Mouse (Mus musculus): ENCODE results near the gene Tmbim6. TPM values are rescaled to one million over a fixed set of nuclear protein-coding genes. Genes with fewer than 3 reads are reported as not detected.
"Not testable (repeated sequence)": the region's sequence is repeated elsewhere in the genome, so short reads cannot be mapped to it uniquely, and the experiment has no call there.

Gene Tmbim6
- total RNA-seq, 2 experiments from 2014 or later, result 309 to 315 TPM

DNA sequence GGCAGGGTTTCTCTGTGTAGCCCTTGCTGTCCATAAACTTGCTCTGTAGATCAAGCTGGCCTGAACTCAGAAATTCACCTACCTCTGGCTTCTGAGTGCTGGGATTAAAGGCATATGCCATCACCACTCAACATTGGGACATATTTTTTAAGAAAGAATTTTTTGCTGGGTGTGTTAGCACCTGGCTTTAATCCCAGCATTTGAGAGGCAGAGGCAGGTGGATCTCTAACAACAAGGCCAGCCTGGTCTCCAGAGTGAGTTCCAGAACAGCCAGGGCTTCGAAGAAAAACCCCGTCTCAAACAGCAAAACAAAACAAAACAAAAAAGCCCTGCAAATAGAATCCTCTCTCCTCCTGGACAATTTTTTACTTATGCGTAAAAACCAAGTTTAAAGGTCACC lies 17.1 kb upstream of the Tmbim6 start:
- no peak for DNase-seq (ENCODE audit: extremely low spot score in 1 of 2, low spot score in 2 of 2)
- intact Hi-C loops (cut with DNase I), result no loop called here

DNA sequence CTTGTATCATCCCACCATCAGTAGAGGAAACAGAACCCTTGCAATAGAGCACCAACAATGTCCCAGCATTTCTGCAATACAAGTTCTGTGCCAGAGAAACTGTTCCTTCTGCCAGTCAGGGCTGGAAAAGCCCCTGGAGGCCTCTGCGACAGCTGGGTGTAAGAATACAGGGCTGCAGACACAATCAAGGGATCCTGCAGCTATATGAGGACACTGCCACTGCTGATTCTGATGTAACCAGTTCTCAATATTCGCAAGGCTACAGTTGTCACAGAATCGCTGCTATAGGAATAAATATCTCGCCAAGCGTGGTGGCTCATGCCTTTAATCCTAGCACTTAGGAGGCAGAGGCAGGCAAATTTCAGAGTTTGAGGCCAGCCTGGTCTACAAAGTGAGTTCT lies 16.4 kb upstream of the Tmbim6 start:
- DNase-seq (ENCODE audit: extremely low spot score in 1 of 2, low spot score in 2 of 2), result no peak
- intact Hi-C loops (cut with DNase I), result no loop called here

DNA sequence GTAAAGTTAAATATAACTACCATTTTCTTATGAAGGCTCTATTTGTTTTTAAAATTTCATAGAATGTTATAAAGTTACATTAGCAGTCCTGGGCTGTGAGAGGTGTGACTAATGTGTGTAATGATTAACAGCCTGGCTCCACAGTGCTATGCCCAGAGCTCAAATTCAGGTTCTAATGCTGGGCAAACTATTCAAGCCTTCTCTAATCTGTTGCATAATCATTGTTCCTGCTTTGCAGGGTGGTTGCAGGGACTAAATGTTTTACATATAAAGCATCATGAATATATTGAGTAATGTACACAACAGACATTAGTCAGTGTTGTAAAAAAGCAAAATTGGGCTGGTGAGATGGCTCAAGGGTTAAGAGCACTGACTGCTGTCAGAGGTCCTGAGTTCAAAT lies 9.8 kb upstream of the Tmbim6 start:
- DNase-seq (ENCODE audit: extremely low spot score in 1 of 2, low spot score in 2 of 2), result no peak
- intact Hi-C loops (cut with DNase I), result no loop called here

DNA sequence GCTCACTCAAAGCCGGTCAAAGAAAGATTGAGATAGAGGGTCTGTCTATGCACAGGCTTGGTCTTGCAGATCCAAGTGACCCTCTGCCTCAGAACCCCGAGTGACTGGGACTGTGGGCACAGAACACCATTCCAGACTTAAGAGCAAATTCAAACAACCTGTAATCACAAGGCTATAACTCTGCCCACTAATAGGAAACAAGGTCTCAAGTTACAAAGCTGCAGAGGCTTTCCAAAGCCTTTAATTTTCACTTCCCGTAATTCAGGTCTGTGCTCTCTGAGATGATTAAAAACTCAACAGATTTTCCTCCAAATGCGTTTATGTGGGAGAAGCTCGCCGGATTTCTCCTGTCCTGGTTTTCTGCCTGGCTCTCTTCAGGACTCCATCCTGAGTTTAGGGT lies 8.6 kb upstream of the Tmbim6 start:
- intact Hi-C loops (cut with DNase I), result no loop called here
- DNase-seq (ENCODE audit: extremely low spot score in 1 of 2, low spot score in 2 of 2), result no peak

GRCm38 (mm10) chr15:99386110-99386509 lies 6.6 kb upstream of the Tmbim6 start:
- intact Hi-C loops (cut with DNase I), result not testable (repeated sequence)

DNA sequence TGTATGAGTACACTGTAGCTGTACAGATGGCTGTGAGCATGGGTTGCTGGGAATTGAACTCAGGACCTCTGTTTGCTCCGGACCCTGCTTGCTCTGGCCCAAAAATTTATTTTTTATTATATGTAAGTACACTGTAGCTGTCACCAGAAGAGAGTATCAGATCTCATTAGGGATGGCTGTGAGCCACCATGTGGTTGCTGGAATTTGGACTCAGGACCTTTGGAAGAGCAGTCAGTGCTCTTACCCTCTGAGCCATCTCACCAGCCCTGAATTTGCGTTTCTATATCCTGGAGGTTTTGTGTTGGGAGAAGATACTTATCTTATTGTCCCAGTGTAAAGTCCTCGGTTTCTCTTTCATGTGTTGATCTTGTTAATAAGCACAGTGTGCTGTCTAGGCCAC lies 5.9 kb upstream of the Tmbim6 start:
- intact Hi-C loops (cut with DNase I), result no loop called here
- no peak for DNase-seq (ENCODE audit: extremely low spot score in 1 of 2, low spot score in 2 of 2)

More at GRCm38 (mm10) chr15:99386110-99386509, 6.6 kb upstream of the Tmbim6 start:
- DNase-seq (ENCODE audit: extremely low spot score in 1 of 2, low spot score in 2 of 2), result not testable (repeated sequence)

GRCm38 (mm10) chr15:99387976-99388375 lies 4.7 kb upstream of the Tmbim6 start:
- intact Hi-C loops (cut with DNase I), result no loop called here
- no peak for DNase-seq (ENCODE audit: extremely low spot score in 1 of 2, low spot score in 2 of 2)

DNA sequence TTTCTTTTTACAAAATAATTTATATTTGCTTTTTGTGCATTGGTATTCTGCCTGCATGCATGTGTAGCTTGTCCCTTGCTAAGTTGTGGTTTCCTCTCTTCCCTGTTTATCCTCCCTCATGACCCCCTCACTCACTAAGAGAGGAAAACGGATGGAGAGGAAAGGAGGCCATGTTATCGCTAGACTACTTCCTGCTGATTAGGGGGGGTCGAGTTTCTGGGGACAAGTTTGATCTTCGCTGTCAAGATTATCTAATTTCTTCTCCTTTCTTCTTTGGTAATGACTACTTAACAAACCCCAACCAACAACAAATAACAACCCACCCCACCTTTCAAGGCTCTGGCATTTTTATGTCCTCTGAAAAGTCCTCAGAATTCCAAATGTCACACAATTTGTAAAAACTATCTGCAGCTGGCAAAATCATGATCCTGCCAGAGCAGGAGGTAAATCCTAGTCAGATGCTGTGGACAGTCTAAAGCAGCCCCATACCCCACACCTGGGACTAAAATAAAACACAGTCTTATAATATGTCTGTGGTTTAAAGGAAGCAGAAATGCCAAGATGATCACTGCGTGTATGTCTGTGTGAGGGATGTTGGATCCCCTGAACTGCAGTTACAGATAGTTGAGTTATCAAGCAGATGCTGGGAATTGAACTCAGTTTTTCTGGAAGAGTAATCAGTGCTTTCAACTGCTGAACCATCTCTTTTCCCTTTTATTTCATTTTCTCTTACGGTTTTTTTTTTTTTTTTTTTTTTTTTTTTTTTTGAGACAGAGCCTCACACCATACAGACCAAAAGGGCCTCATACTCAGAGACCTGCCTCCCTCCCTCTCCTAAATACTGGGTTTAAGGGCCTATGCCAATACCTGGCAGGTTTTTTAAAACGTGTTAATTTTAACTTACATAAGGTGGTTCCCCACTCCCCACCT lies 1.9 kb upstream of the Tmbim6 start:
- no peak for DNase-seq (ENCODE audit: extremely low spot score in 1 of 2, low spot score in 2 of 2)
- intact Hi-C loops (cut with DNase I), result no loop called here

DNA sequence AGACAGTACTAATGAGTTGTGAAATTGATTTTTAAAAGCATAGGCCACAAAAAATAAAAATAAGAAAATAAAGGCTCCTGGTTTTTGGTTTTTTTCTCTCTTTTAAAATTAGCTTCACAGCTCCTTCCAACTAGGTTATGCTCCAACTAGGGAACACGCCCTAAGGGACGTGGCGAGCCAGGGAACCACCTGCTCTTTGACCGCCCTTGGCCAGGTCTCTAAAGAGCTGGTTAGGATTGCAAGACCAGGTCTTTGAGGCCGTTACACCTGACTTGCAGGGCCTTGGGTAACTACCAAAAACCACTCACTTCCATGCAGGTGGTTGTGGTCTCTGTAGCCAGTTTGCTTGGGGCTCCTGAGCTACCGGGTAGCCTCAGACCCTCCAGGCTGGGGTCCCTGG lies 707 bp upstream of the Tmbim6 start:
- DNase-seq (ENCODE audit: extremely low spot score in 1 of 2, low spot score in 2 of 2), result no peak
- intact Hi-C loops (cut with DNase I), result no loop called here

GRCm38 (mm10) chr15:99393386-99394252 lies 937 bp downstream of the Tmbim6 start:
- DNase-seq (ENCODE audit: extremely low spot score in 1 of 2, low spot score in 2 of 2), result no peak
- intact Hi-C loops (cut with DNase I), result no loop called here

DNA sequence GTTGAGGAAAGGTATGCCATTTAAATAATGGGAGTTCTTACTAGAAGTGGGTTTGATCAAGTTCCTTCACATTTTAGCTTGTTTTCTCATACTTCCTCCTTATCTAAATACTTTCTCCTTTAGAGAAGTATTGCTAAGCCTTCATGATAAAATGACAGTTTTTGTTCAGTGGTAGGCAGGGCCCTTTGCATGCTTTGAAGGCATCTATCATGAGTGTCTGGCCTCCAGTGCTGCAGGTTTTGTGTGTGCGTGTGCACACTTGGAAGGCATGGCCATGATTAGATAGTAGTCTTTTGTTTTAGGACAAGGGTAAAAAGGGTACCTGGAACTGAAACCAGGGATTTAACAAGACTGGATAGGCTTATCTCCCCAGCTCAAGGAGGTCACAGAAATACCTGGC lies 3.8 kb downstream of the Tmbim6 start:
- intact Hi-C loops (cut with DNase I), result no loop called here
- DNase-seq (ENCODE audit: extremely low spot score in 1 of 2, low spot score in 2 of 2), result no peak

DNA sequence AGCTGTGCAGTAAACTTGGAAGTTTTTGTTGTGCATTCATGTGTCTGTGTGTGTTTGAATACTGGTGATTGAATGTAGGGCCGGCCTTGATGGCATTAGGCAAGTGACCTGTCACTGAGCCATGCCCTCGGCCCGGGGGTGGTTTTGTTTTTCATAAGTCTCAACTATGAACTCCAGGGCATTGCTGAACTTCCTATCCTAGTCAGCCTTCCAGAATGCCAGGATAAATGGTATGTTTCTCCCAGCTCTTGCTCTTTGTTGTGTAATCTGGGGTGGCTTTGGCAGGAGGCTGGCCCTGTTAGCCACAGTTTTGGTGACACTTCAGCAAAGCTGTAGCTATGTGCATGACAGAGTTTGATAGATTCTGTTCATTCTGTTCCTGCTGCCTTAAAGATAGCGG lies 4.2 kb downstream of the Tmbim6 start:
- DNase-seq (ENCODE audit: extremely low spot score in 1 of 2, low spot score in 2 of 2), result no peak
- intact Hi-C loops (cut with DNase I), result no loop called here

GRCm38 (mm10) chr15:99397622-99398021 lies 4.9 kb downstream of the Tmbim6 start:
- DNase-seq (ENCODE audit: extremely low spot score in 1 of 2, low spot score in 2 of 2), result no peak
- intact Hi-C loops (cut with DNase I), result no loop called here

- intact Hi-C loops (cut with DNase I), result no loop called here
- no peak for DNase-seq (ENCODE audit: extremely low spot score in 1 of 2, low spot score in 2 of 2)
Observed at GRCm38 (mm10) chr15:99399503-99400245, 7.0 kb downstream of the Tmbim6 start.

DNA sequence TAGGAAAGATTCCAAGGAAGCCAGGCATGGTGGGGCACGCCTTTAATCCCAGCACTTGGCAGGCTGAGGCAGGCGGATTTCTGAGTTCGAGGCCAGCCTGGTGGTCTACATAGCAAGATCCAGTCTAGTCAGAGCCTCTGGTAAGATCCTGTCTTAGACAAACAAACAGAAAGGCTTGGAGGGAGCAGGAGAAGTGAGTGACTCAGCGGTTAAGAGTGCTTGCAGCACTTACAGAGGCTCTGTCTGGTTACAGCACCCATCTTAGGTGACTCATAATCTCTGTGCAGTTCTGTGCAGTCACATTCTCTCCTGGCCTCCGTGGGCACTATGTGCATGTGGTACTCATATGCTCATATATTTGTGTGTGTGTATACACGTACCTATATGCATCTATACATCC lies 7.9 kb downstream of the Tmbim6 start:
- intact Hi-C loops (cut with DNase I), result no loop called here
- DNase-seq (ENCODE audit: extremely low spot score in 1 of 2, low spot score in 2 of 2), result no peak

GRCm38 (mm10) chr15:99403159-99403889 lies 10.6 kb downstream of the Tmbim6 start:
- DNase-seq (ENCODE audit: extremely low spot score in 1 of 2, low spot score in 2 of 2), result no peak
- intact Hi-C loops (cut with DNase I), result no loop called here

DNA sequence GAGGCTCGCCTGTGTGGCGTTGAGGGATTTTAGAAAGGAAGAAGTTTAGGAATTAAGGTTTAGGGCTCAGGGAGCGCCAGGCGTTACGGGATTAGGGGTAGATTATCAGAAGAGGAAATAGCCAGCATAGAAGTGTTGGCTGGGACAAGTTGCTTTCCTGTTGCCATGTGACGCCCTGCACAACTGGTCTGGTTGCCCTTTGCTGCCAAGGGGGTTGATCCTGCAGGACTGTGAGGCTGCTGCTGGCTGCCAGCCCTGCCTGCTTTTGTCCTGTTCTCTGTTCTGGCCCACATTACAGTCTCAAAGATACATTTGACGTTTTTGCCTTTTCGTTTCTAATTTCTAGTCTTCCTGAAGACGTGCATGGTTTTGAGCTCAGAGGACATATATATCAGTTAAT lies 12.5 kb downstream of the Tmbim6 start:
- intact Hi-C loops (cut with DNase I), result no loop called here
- no peak for DNase-seq (ENCODE audit: extremely low spot score in 1 of 2, low spot score in 2 of 2)

GRCm38 (mm10) chr15:99406986-99407570 lies 14.4 kb downstream of the Tmbim6 start:
- no peak for DNase-seq (ENCODE audit: extremely low spot score in 1 of 2, low spot score in 2 of 2)
- intact Hi-C loops (cut with DNase I), result no loop called here

All from left cerebral cortex, postnatal 10 days (tissue).